Mouse (Mus musculus): Measurements from ENCODE around the gene 6430550D23Rik. TPM values are rescaled to one million over a fixed set of nuclear protein-coding genes. Genes with fewer than 3 reads are reported as not detected.

Gene 6430550D23Rik
- polyA plus RNA-seq, 1 experiment from 2014 or later, result 2.5 TPM

DNA sequence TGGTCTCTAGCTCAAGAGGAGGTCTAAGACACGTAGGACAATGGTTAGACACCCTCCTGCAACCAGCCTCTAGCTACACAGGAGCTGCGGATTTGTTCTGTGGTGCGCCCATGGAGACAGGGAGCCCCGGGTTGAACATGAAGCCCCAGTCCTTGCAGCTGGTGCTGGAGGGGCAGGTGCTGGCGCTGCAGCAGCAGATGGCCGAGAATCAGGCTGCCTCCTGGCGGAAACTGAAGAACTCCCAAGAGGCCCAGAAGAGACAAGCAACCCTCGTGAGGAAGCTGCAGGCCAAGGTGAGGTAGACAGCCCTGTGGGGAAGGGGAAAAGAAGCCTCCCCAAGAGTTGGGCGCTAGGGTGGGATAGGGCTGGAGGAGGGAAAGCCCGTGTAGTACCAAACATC lies 45.9 kb downstream of the 6430550D23Rik start:
- no peak for TF ChIP-seq CTCF (IDR thresholded peaks at IDR 0.05; ENCODE audit: low read depth)
- 86% methylated on average over 10 of the region's 10 CpGs for WGBS
- no peak overlapping the region for H3K4me3 ChIP-seq (replicated peaks; ENCODE audit: low read depth, low read length)
- ATAC-seq (replicated peaks; ENCODE audit: low FRiP score, low read depth) (no peak), DNase-seq (ENCODE audit: low spot score) (no peak)
- no peak overlapping the region for H3K4me2 ChIP-seq (ENCODE audit: low read length)
- peaks cover 37% of the 10 kb centered on the region for H3K36me3 ChIP-seq (ENCODE audit: insufficient read depth, low read length)
- no peaks in the 10 kb centered on the region for H3K9me3 ChIP-seq (replicated peaks; ENCODE audit: low read length)
- H3K27ac ChIP-seq, result no peak overlapping the region
- no peaks in the 10 kb centered on the region; the same call in 1 of the 2 replicates for H3K4me1 ChIP-seq (replicated peaks; ENCODE audit: insufficient read depth, low read length)
- no peak overlapping the region for H3K9ac ChIP-seq (ENCODE audit: low read depth, low read length)
- no peaks in the 10 kb centered on the region for H3K27me3 ChIP-seq (ENCODE audit: insufficient read depth, low read length)

DNA sequence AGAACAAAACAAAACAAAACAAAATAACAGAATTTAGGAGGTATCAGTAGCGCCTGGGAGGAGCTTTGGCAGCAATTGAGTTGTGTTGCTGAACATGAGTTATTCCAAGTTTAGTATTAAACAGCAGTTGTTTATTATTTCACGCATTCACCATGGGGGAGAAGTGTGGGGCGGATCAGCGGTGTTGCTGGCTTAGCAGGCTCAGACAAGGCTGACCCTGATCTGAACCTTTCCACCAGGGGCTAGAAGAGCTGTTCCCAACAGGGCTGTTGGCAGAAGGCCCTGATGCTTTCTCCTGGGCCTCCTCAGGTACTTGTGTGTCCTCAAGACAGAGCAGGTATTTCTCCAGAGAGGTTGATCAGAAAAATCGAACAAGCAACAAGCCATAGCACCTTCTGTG lies 47.8 kb downstream of the 6430550D23Rik start:
- no peak for DNase-seq (ENCODE audit: low spot score)
- no peak for ATAC-seq (replicated peaks; ENCODE audit: low FRiP score, low read depth)
- 70% methylated on average over 5 of the region's 5 CpGs for WGBS

DNA sequence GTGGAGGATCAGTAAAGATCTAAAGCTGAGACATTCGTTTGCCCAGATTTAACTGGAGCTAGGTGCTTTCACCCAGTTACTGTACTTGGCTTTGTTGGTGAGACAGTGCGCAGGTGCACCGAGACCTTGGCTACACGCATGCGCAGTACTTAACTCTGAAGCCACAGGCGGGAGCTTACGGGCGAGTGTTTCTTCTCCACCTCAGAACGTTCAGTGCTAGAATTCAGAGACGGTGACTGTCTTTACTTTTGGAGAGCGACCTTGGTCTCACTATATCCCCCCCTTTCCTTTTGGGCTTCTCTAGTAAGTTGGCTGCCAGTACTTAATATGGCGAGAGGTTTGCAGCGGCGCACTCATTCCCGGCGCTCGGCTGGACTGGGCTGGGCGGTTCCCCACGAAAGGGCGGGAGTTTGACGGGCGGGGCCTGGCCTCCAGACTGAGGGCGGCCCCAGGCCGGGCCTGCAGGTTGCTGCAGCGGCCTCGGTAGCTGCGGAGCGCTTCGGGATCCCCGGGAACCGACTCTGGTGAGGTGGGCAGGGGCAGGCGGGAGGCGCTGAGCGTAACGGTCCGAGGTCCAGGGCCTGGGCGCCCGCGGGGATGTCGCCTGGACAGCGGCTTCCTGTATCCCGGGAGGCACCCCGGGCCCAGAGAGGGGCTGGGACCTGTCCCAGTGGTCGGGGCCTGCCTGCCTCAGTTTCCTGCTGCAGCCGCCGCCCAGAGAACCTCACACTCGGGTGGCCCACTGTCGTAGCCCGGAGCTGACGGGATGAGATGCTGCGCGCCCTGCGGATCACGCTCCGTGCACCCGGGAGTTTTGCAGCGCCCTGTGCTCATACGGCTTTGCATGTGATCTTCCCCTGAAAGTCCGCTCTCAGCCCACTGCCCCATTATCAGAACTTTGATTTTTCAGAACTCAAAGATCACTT lies 51.4 kb downstream of the 6430550D23Rik start, which contains the start of gene Cep250:
Cep250 (plus strand) TSS at position 325 of the 926 bp plus-strand sequence.
- DNase-seq (ENCODE audit: low spot score) (peak; percentile 96), ATAC-seq (replicated peaks; ENCODE audit: low FRiP score, low read depth) (peak; percentile 96)
- peak within 1 kb of the TSS; percentile 81 for H3K27ac ChIP-seq
- peak within 1 kb of the TSS; percentile 85 for H3K4me2 ChIP-seq (ENCODE audit: low read length)
- no peaks in the 10 kb centered on the region for H3K9me3 ChIP-seq (replicated peaks; ENCODE audit: low read length)
- H3K9ac ChIP-seq (ENCODE audit: low read depth, low read length), result peak within 1 kb of the TSS; percentile 97
- TF ChIP-seq CTCF (IDR thresholded peaks at IDR 0.05; ENCODE audit: low read depth), result no peak
- no peaks in the 10 kb centered on the region; the same call in 1 of the 2 replicates for H3K4me1 ChIP-seq (replicated peaks; ENCODE audit: insufficient read depth, low read length)
- WGBS, result under 1% methylated on average over 58 of the region's 59 CpGs
- H3K36me3 ChIP-seq (ENCODE audit: insufficient read depth, low read length), result no peaks in the 10 kb centered on the region
- H3K4me3 ChIP-seq (replicated peaks; ENCODE audit: low read depth, low read length), result peak within 1 kb of the TSS; percentile 94
- H3K27me3 ChIP-seq (ENCODE audit: insufficient read depth, low read length), result no peaks in the 10 kb centered on the region

More for the DNA sequence above, 47.8 kb downstream of the 6430550D23Rik start:
- Histone ChIP-seq H3K27me3 (ENCODE audit: insufficient read depth, low read length) (no peaks in the 10 kb centered on the region), H3K36me3 (ENCODE audit: insufficient read depth, low read length) (peaks cover 25% of the 10 kb centered on the region), H3K4me1 (replicated peaks; ENCODE audit: insufficient read depth, low read length) (no peaks in the 10 kb centered on the region; the same call in 1 of the 2 replicates), H3K27ac (no peak overlapping the region), H3K9ac (ENCODE audit: low read depth, low read length) (no peak overlapping the region), H3K9me3 (replicated peaks; ENCODE audit: low read length) (no peaks in the 10 kb centered on the region), H3K4me3 (replicated peaks; ENCODE audit: low read depth, low read length) (no peak overlapping the region), H3K4me2 (ENCODE audit: low read length) (no peak overlapping the region)
- TF ChIP-seq CTCF (IDR thresholded peaks at IDR 0.05; ENCODE audit: low read depth), result no peak

DNA sequence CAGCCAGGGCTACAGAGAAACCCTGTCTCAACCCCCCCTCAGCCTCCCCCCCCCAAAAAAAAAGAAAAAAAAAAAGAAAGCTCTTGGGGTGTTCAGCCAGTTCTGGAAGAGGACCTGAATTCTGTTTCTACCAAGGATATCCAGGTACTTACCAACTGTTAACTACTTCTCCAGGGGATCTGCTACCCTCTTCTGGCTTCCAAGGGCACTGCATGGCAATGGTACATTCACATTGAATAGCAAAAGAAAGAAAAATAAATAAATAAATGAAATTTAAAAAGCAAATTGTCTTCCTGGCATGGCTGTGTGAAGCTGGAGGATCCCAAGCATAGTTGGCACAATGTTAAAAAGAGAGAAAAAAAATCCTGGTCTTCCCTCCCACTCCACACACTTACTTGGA lies 55.8 kb downstream of the 6430550D23Rik start:
- peak; percentile 81 for TF ChIP-seq CTCF (IDR thresholded peaks at IDR 0.05; ENCODE audit: low read depth)
- no peak overlapping the region for H3K9ac ChIP-seq (ENCODE audit: low read depth, low read length)
- no peak overlapping the region for H3K4me2 ChIP-seq (ENCODE audit: low read length)
- no peaks in the 10 kb centered on the region for H3K27me3 ChIP-seq (ENCODE audit: insufficient read depth, low read length)
- DNase-seq (ENCODE audit: low spot score) (peak; percentile 86), ATAC-seq (replicated peaks; ENCODE audit: low FRiP score, low read depth) (no peak)
- no peaks in the 10 kb centered on the region for H3K36me3 ChIP-seq (ENCODE audit: insufficient read depth, low read length)
- H3K27ac ChIP-seq, result no peak overlapping the region
- H3K4me1 ChIP-seq (replicated peaks; ENCODE audit: insufficient read depth, low read length), result no peaks in the 10 kb centered on the region
- no peak overlapping the region for H3K4me3 ChIP-seq (replicated peaks; ENCODE audit: low read depth, low read length)
- H3K9me3 ChIP-seq (replicated peaks; ENCODE audit: low read length), result no peaks in the 10 kb centered on the region

- Histone ChIP-seq H3K27ac (no peak overlapping the region), H3K4me3 (replicated peaks; ENCODE audit: low read depth, low read length) (no peak overlapping the region), H3K36me3 (ENCODE audit: insufficient read depth, low read length) (no peaks in the 10 kb centered on the region), H3K9ac (ENCODE audit: low read depth, low read length) (no peak overlapping the region), H3K4me2 (ENCODE audit: low read length) (no peak overlapping the region), H3K27me3 (ENCODE audit: insufficient read depth, low read length) (no peaks in the 10 kb centered on the region), H3K4me1 (replicated peaks; ENCODE audit: insufficient read depth, low read length) (no peaks in the 10 kb centered on the region), H3K9me3 (replicated peaks; ENCODE audit: low read length) (no peaks in the 10 kb centered on the region)
- WGBS, result 22% methylated on average over 6 of the region's 6 CpGs
- no peak for TF ChIP-seq CTCF (IDR thresholded peaks at IDR 0.05; ENCODE audit: low read depth)
- ATAC-seq (replicated peaks; ENCODE audit: low FRiP score, low read depth), result no peak
- DNase-seq (ENCODE audit: low spot score), result no peak
These were observed 58.4 kb downstream of the 6430550D23Rik start for GRCm38 (mm10) chr2:155949362-155949761.

DNA sequence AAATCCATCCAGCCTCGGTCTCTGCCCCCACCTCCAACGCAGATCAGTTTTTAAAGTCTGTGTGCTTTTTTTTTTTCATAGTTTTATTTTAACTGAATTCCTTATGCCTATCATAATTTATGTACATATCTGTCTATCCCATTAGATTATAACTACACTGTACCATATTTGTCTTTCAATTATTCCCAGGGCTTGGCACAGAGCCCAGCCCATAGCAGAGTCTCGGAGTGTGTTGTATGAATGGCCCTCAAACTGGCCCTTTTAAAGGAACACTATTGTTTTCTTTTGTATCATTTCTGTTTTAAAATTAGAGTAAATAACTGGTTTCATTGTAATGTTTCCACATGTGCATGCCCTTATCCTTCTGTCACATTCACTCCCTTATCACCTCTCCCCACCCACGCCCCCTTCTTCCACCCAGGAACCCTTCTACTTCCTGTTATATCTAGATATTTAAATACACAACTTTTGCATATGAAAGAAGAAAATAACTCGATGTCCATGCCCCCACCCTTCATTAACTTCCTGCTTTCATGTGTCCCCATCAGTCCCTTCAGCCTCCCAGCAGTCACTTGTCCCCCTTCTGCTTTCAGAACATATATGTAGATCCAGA lies 60.3 kb downstream of the 6430550D23Rik start:
- H3K27ac ChIP-seq, result no peak overlapping the region
- H3K27me3 ChIP-seq (ENCODE audit: insufficient read depth, low read length), result no peaks in the 10 kb centered on the region
- no peak for TF ChIP-seq CTCF (IDR thresholded peaks at IDR 0.05; ENCODE audit: low read depth)
- no peaks in the 10 kb centered on the region for H3K9me3 ChIP-seq (replicated peaks; ENCODE audit: low read length)
- no peak overlapping the region for H3K4me3 ChIP-seq (replicated peaks; ENCODE audit: low read depth, low read length)
- ATAC-seq (replicated peaks; ENCODE audit: low FRiP score, low read depth) (no peak), DNase-seq (ENCODE audit: low spot score) (peak; percentile 26)
- 47% methylated on average over 5 of the region's 5 CpGs for WGBS
- H3K9ac ChIP-seq (ENCODE audit: low read depth, low read length), result no peak overlapping the region
- H3K4me1 ChIP-seq (replicated peaks; ENCODE audit: insufficient read depth, low read length), result 0 out of 2 replicates have a peak, but pooled peaks cover 4% of the 10 kb centered on the region
- H3K36me3 ChIP-seq (ENCODE audit: insufficient read depth, low read length), result no peaks in the 10 kb centered on the region
- no peak overlapping the region for H3K4me2 ChIP-seq (ENCODE audit: low read length)

Data from kidney, postnatal 0 days (tissue).